Mouse (Mus musculus) embryonic facial prominence, embryonic 11.5 days (tissue): ENCODE results near the gene Sde2. TPM values are rescaled to one million over a fixed set of nuclear protein-coding genes. Genes with fewer than 3 reads are reported as not detected.

Experiments used
- ATAC-seq: fragments of 200-750 bp; cut with Nextera tagmentation; replicated peaks from 2 replicates; pipeline ENCODE4 v1.8.0; 2017; ENCODE audit warnings: low read depth; ENCODE audit not compliant: insufficient number of reproducible peaks, low FRiP score, low TSS enrichment
- DNase-seq: peaks from one replicate; pipeline ENCODE4 v3.0.0-alpha.2; 2015; ENCODE audit warnings: low spot score
- H3K27ac ChIP-seq: fragments of 300-500 bp; sonication (generic); replicated peaks from 2 replicates; pipeline ENCODE4 v1.5.1; 2014; ENCODE audit warnings: mild to moderate bottlenecking, low read depth, low read length, control low read depth
- H3K27me3 ChIP-seq: fragments of 300-500 bp; sonication (generic); 2 replicates; pipeline ENCODE4 v1.6.1; 2014; ENCODE audit warnings: mild to moderate bottlenecking, low read length, moderate library complexity, mixed read lengths; ENCODE audit not compliant: control insufficient read depth, insufficient read depth
- H3K36me3 ChIP-seq: fragments of 300-500 bp; sonication (generic); replicated peaks from 2 replicates; pipeline ENCODE4 v1.6.1; 2014; ENCODE audit warnings: low read depth, mild to moderate bottlenecking, low read length, moderate library complexity, mixed read lengths; ENCODE audit not compliant: control insufficient read depth, insufficient read depth
- H3K4me1 ChIP-seq: fragments of 300-500 bp; sonication (generic); 2 replicates; pipeline ENCODE4 v1.6.1; 2014; ENCODE audit warnings: low read length, mixed read lengths; ENCODE audit not compliant: control insufficient read depth, insufficient read depth
- H3K4me2 ChIP-seq: fragments of 300-500 bp; sonication (generic); 2 replicates; pipeline ENCODE4 v1.6.1; 2014; ENCODE audit warnings: low read depth, mild to moderate bottlenecking, control low read depth, low read length, moderate library complexity
- H3K4me3 ChIP-seq: fragments of 300-500 bp; sonication (generic); 2 replicates; pipeline ENCODE4 v1.5.1; 2014; ENCODE audit warnings: low read depth, low read length, control low read depth
- H3K9ac ChIP-seq: fragments of 300-500 bp; sonication (generic); replicated peaks from 2 replicates; pipeline ENCODE4 v1.6.1; 2014; ENCODE audit warnings: mild to moderate bottlenecking, control low read depth, low read length
- H3K9me3 ChIP-seq: fragments of 300-500 bp; sonication (generic); replicated peaks from 2 replicates; pipeline ENCODE4 v1.6.1; 2016; ENCODE audit warnings: mild to moderate bottlenecking, low read length, inconsistent platforms, mixed read lengths; ENCODE audit not compliant: control insufficient read depth
- WGBS: fragments of 180-500 bp; shearing (Covaris S2); extraction: QIAGEN DNeasy Blood & Tissue Kit; methylation state at CpG from one replicate; pipeline ENCODE4 v1.1.7; 2014; 5-methylcytosine and 5-hydroxymethylcytosine counted together
- polyA plus RNA-seq: library from polyadenylated mRNA; unstranded; fragments of >200 nt; fragmentation: Nextera tagmentation; extraction: Ambion mirVana; gene quantifications from 2 replicates; pipeline ENCODE4 v1.2.1, GENCODE M21; 2014

Gene Sde2
- polyA plus RNA-seq, 1 experiment from 2014 or later, result 38.2 TPM

- Histone ChIP-seq H3K9me3 (no peaks in the 10 kb centered on the region), H3K27ac (no peak overlapping the region), H3K9ac (no peak overlapping the region), H3K4me3 (no peak overlapping the region), H3K27me3 (no peaks in the 10 kb centered on the region), H3K36me3 (peaks cover 14% of the 10 kb centered on the region), H3K4me2 (no peak overlapping the region), H3K4me1 (no peaks in the 10 kb centered on the region)
- WGBS, result 29% methylated on average over 1 of the region's 1 CpGs
- 0 out of 2 replicates have a peak, but pooled peaks have one; percentile 20 for ATAC-seq
- peak; percentile 70 for DNase-seq
Observed at GRCm38 (mm10) chr1:180863606-180864005, 12.7 kb downstream of the Sde2 start.

DNA sequence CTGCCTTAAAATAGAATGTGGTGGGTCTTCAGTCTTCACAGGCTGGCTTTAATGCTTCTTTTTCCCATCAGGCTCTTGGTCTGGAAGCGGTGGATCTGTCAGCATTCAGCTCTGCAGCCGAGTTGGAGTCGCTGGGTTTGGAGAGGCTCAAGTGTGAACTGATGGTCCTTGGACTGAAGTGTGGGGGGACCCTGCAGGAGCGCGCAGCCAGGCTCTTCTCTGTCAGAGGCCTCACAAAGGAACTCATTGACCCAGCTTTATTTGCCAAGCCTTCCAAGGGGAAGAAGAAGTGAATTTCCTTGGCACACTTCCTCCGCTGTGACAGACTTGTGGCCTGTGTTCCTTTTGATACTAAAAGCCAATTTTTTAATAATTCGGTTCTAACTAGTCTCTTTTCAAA, 15.1 kb downstream of the Sde2 start:
- H3K27me3 ChIP-seq, result no peaks in the 10 kb centered on the region
- H3K9me3 ChIP-seq, result no peaks in the 10 kb centered on the region
- peaks cover 2% of the 10 kb centered on the region for H3K36me3 ChIP-seq
- H3K4me1 ChIP-seq, result no peaks in the 10 kb centered on the region
- H3K4me3 ChIP-seq, result no peak overlapping the region
- WGBS, result 90% methylated on average over 7 of the region's 7 CpGs
- DNase-seq (no peak), ATAC-seq (no peak)
- H3K27ac ChIP-seq, result no peak overlapping the region
- no peak overlapping the region for H3K4me2 ChIP-seq
- no peak overlapping the region for H3K9ac ChIP-seq

DNA sequence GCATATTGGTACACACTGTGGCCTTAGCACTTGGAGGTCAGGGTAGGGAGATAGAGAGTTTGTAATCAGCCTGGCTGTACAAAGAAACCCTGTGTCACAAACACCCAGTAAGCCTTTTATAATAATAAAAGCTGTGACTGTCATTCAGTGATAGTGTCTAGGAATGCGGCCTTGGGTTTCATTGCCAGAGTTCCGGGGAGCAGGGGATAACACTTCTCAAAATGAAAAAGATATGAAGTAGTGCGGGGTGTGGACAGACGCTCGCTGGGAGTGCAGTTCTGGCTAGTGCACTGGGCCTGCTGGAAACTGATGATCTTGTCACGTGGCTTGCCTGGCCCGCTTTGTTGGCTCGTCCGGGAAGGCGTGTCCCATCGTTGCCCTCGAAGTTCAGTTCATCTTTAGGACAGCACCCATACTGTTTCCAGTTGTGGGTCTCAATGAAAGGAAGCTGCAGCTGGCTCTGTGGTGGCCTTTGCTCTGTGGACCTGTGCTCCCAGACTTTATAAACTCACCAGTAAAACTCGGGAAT, 19.3 kb downstream of the Sde2 start:
- no peaks in the 10 kb centered on the region for H3K9me3 ChIP-seq
- no peak overlapping the region for H3K4me3 ChIP-seq
- H3K27ac ChIP-seq, result no peak overlapping the region
- H3K27me3 ChIP-seq, result no peaks in the 10 kb centered on the region
- WGBS, result 76% methylated on average over 13 of the region's 13 CpGs
- ATAC-seq (no peak), DNase-seq (no peak)
- no peak overlapping the region for H3K4me2 ChIP-seq
- no peaks in the 10 kb centered on the region for H3K4me1 ChIP-seq
- no peaks in the 10 kb centered on the region; the same call in none of the 2 replicates for H3K36me3 ChIP-seq
- H3K9ac ChIP-seq, result no peak overlapping the region

DNA sequence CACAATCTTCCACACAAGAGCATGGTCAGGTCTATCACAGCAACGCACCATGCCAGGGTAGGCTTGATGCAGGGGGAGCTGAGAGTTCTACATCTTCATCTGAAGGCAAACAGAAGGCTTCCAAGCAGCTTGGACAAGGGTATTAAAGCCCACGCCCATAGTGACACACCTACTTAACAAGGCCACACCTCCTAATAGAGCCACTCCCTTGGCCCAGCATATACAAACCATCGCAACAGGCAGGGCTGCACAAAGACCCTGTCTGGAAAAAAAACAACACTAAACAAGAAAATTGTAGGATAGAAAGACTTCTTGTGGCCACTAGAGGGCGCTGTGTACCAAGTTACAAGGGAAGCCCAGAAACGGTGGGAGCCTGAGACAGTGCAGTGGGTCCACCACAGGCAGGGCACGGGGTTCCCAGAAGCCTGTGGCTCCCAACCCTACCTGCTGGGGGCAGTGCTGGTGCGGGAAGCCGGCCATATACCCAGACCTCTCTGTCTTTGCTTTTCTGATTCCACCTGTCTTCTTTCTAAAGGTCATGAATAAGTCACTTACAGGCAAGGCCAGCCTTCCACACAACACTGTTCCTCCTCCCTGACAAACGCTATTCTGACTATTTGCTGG, 23.0 kb downstream of the Sde2 start:
- H3K4me3 ChIP-seq, result no peak overlapping the region
- H3K9me3 ChIP-seq, result no peaks in the 10 kb centered on the region
- no peak overlapping the region for H3K4me2 ChIP-seq
- H3K9ac ChIP-seq, result no peak overlapping the region
- H3K4me1 ChIP-seq, result no peaks in the 10 kb centered on the region
- ATAC-seq (no peak), DNase-seq (peak; percentile 77)
- no peaks in the 10 kb centered on the region for H3K27me3 ChIP-seq
- H3K27ac ChIP-seq, result no peak overlapping the region
- 21% methylated on average over 9 of the region's 9 CpGs for WGBS
- H3K36me3 ChIP-seq, result no peaks in the 10 kb centered on the region

DNA sequence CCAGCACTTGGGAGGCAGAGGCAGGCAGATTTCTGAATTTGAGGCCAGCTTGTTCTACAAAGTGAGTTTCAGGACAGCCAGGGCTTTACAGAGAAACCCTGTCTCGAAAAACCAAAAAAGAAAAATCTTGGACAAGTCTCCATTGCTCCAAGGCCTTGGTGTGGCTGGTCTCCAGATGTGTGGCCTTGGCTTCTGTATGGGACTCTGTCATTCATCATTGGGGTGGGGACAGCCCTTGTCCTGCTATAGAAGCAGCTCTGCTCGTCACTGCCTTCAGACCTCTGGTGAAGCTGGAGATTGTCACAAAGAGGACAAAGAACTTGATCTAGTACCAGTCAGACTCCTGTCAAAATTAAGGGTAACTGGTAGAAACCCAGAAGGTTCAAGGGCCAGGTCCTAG, 23.7 kb downstream of the Sde2 start:
- ATAC-seq (no peak), DNase-seq (no peak)
- H3K36me3 ChIP-seq, result no peaks in the 10 kb centered on the region
- H3K9me3 ChIP-seq, result no peaks in the 10 kb centered on the region
- no peak overlapping the region for H3K4me3 ChIP-seq
- H3K27me3 ChIP-seq, result no peaks in the 10 kb centered on the region
- H3K9ac ChIP-seq, result no peak overlapping the region
- 81% methylated on average over 2 of the region's 2 CpGs for WGBS
- H3K27ac ChIP-seq, result no peak overlapping the region
- H3K4me2 ChIP-seq, result no peak overlapping the region
- no peaks in the 10 kb centered on the region for H3K4me1 ChIP-seq

DNA sequence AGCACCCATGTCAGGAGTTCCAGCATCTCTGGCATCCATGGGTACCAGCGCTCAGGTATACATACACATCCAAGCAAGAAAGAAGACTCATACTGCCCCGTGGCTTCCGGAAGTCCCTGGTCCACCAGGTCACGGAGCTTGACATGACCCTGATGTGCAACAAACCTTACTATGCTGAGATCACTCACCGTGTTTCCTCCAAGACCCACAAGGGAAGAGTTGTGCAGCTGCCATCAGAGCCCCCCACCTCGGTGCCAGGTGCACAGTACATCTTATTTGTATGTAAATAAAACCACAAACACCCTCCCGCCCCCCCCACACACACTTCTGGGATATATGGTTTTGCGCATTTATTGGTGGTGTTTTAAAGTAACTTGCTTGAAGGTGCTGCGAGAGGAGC, 24.2 kb downstream of the Sde2 start:
- DNase-seq, result no peak
- H3K9me3 ChIP-seq, result no peaks in the 10 kb centered on the region
- H3K27me3 ChIP-seq, result no peaks in the 10 kb centered on the region
- no peak for ATAC-seq
- H3K9ac ChIP-seq, result no peak overlapping the region
- H3K4me2 ChIP-seq, result no peak overlapping the region
- 92% methylated on average over 9 of the region's 9 CpGs for WGBS
- H3K4me1 ChIP-seq, result no peaks in the 10 kb centered on the region
- H3K36me3 ChIP-seq, result no peaks in the 10 kb centered on the region
- no peak overlapping the region for H3K4me3 ChIP-seq
- no peak overlapping the region for H3K27ac ChIP-seq

DNA sequence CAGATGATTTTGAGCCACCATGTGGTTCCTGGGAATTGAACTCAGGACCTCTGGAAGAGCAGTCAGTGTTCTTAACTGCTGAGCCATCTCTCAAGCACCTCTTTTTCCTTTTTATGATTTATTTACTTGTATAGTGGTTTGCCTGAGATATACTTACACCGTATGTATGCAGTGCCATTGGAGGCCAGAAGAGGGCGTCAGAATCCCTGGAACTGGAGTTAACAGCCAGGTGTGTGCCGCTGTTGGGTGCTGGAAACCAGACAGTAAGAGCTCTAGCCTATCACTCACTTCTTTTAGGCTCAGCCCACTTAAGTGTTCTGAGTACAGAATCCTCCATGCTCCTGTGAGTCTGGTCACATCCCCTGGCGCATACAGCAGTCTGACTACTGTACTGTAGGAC, 26.5 kb downstream of the Sde2 start:
- H3K4me3 ChIP-seq, result no peak overlapping the region
- ATAC-seq, result no peak
- 74% methylated on average over 4 of the region's 4 CpGs for WGBS

GRCm38 (mm10) chr1:180881768-180882167, 30.8 kb downstream of the Sde2 start:
- Histone ChIP-seq H3K4me3 (no peak overlapping the region), H3K36me3 (no peaks in the 10 kb centered on the region), H3K27ac (no peak overlapping the region), H3K9ac (no peak overlapping the region), H3K27me3 (no peaks in the 10 kb centered on the region), H3K9me3 (no peaks in the 10 kb centered on the region), H3K4me1 (no peaks in the 10 kb centered on the region), H3K4me2 (no peak overlapping the region)
- WGBS, result 79% methylated on average over 3 of the region's 3 CpGs
- no peak for DNase-seq
- no peak for ATAC-seq

More for the DNA sequence above, 26.5 kb downstream of the Sde2 start:
- Histone ChIP-seq H3K27ac (no peak overlapping the region), H3K36me3 (no peaks in the 10 kb centered on the region), H3K4me2 (no peak overlapping the region), H3K4me1 (no peaks in the 10 kb centered on the region), H3K9me3 (no peaks in the 10 kb centered on the region), H3K27me3 (no peaks in the 10 kb centered on the region), H3K9ac (no peak overlapping the region)
- DNase-seq, result no peak
